Mouse (Mus musculus) heart, postnatal 4 days (tissue): ENCODE measurements around the gene Popdc3. TPM values are rescaled to one million over a fixed set of nuclear protein-coding genes. Genes with fewer than 3 reads are reported as not detected.
"Not testable (repeated sequence)": the region's sequence is repeated elsewhere in the genome, so short reads cannot be mapped to it uniquely, and the experiment has no call there.

ENCODE experiments used
- DNase-seq: peaks from one replicate; pipeline ENCODE4 v3.0.0; 2021
- total RNA-seq, 2 experiments: library from RNA; stranded (reverse); gene quantifications; 2 replicates each; pipeline ENCODE4 v1.2.3; 2021

Popdc3 gene
- total RNA-seq, 2 experiments from 2014 or later, result 35.3 to 39.5 TPM

GRCm38 (mm10) chr10:45318922-45319321 lies 141.0 kb downstream of the Popdc3 start:
- no peak for DNase-seq

GRCm38 (mm10) chr10:45320296-45320695 lies 142.4 kb downstream of the Popdc3 start:
- no peak for DNase-seq

GRCm38 (mm10) chr10:45324159-45324558 lies 146.3 kb downstream of the Popdc3 start:
- DNase-seq, result no peak

- no peak for DNase-seq
Measured at GRCm38 (mm10) chr10:45328196-45329000, 150.5 kb downstream of the Popdc3 start.

GRCm38 (mm10) chr10:45334925-45335324 lies 157.0 kb downstream of the Popdc3 start:
- no peak for DNase-seq

- DNase-seq, result peak; percentile 81
Measured at GRCm38 (mm10) chr10:45335434-45336422, 157.8 kb downstream of the Popdc3 start, which contains the start of gene Bves. Bves (plus strand) TSS chr10:45335772.

GRCm38 (mm10) chr10:45339106-45339505 lies 161.2 kb downstream of the Popdc3 start:
- no peak for DNase-seq

GRCm38 (mm10) chr10:45344381-45344780 lies 166.5 kb downstream of the Popdc3 start:
- DNase-seq, result no peak

GRCm38 (mm10) chr10:45345217-45345616 lies 167.3 kb downstream of the Popdc3 start:
- DNase-seq, result no peak

GRCm38 (mm10) chr10:45348143-45348542 lies 170.2 kb downstream of the Popdc3 start:
- DNase-seq, result not testable (repeated sequence)

- DNase-seq, result no peak
Measured at GRCm38 (mm10) chr10:45356091-45356490, 178.2 kb downstream of the Popdc3 start.

- DNase-seq, result peak; percentile 58
Measured at GRCm38 (mm10) chr10:45363396-45363795, 185.5 kb downstream of the Popdc3 start.

GRCm38 (mm10) chr10:45366987-45367705 lies 189.2 kb downstream of the Popdc3 start:
- DNase-seq, result no peak

Other genes with a start within 250 kb of the Popdc3 start
- 10 to 100 TPM; 24.8 to 25.2 TPM for gene Prep, start 110.9 kb upstream of the Popdc3 start, total RNA-seq
- 10 to 100 TPM; 83.4 to 85.3 TPM for gene Bves, start 157.7 kb downstream of the Popdc3 start, total RNA-seq